Mouse (Mus musculus) testis, adult 2 months (tissue): ENCODE data around the gene Kiss1. TPM values are rescaled to one million over a fixed set of nuclear protein-coding genes. Genes with fewer than 3 reads are reported as not detected.
A peak's percentile ranks its signal among the peaks of the same experiment; 100 is the strongest.

ENCODE experiments used
- H3K27ac ChIP-seq: fragments of 200-500 bp; 2 replicates; pipeline ENCODE4 v1.5.1; 2012; ENCODE audit warnings: low read depth, low read length; ENCODE audit not compliant: control insufficient read depth, insufficient read depth
- H3K27me3 ChIP-seq: fragments of 200-500 bp; 2 replicates; pipeline ENCODE4 v1.6.1; 2012; ENCODE audit warnings: mild to moderate bottlenecking, low read length, moderate library complexity; ENCODE audit not compliant: control insufficient read depth, insufficient read depth
- H3K36me3 ChIP-seq: fragments of 200-500 bp; 2 replicates; pipeline ENCODE4 v1.6.1; 2012; ENCODE audit warnings: mild to moderate bottlenecking, low read length; ENCODE audit not compliant: control insufficient read depth, insufficient read depth
- H3K4me1 ChIP-seq: fragments of 200-500 bp; 2 replicates; pipeline ENCODE4 v1.6.1; 2012; ENCODE audit warnings: low read length; ENCODE audit not compliant: control insufficient read depth, insufficient read depth
- H3K4me3 ChIP-seq: fragments of 200-500 bp; 2 replicates; pipeline ENCODE4 v1.5.1; 2012; ENCODE audit warnings: low read depth, mild to moderate bottlenecking, low read length, moderate library complexity, mixed read lengths; ENCODE audit not compliant: control insufficient read depth
- CTCF ChIP-seq: fragments of 200-500 bp; IDR thresholded peaks from 2 replicates; pipeline ENCODE4 v1.5.1; 2012; ENCODE audit warnings: low read depth, mild to moderate bottlenecking, inconsistent platforms, low read length, moderate library complexity; ENCODE audit not compliant: control insufficient read depth, insufficient read depth, insufficient replicate concordance
- POLR2A ChIP-seq: fragments of 200-500 bp; IDR thresholded peaks from 2 replicates; pipeline ENCODE4 v1.6.1; 2012; ENCODE audit warnings: low read depth, mild to moderate bottlenecking, inconsistent platforms, low read length, moderate library complexity; ENCODE audit not compliant: control insufficient read depth
- polyA plus RNA-seq: library from polyadenylated mRNA; depleted of rRNA; stranded (reverse); fragments of >200 nt; gene quantifications from 2 replicates; pipeline ENCODE4 v1.2.3, GENCODE M21; 2012

Gene Kiss1
- polyA plus RNA-seq, 1 experiment = 0.44 TPM

GRCm38 (mm10) chr1:133350210-133350609, 28.5 kb downstream of the Kiss1 start, which contains the start of gene Ren1:
Gene Ren1, plus strand, starts transcription at chr1:133350510.
- H3K27ac ChIP-seq = no peak within 1 kb of the TSS

DNA sequence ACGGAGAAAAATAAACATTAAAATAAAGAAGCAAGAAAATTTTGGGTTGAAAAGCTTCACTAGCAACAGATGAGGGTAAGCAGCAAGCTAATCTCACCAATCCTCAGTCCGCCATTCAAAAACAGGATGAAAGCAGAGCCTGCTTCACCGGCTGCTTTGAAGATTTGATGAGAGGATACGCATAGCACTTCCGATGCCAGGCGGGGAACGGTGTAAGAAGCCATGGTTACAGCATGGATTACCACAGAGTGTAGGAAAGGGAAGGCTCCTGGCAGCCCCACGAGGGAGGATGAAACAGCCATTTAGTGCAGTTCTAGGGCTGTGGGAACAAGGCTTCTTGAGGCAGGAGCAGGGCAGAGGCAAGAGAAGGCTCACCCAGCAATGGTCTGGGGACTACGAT, 30.1 kb downstream of the Kiss1 start:
- no peaks in the 10 kb centered on the region for H3K4me1 ChIP-seq
- TF ChIP-seq CTCF (no peak), POLR2A (no peak)
- no peak overlapping the region for H3K27ac ChIP-seq
- H3K36me3 ChIP-seq = no peaks in the 10 kb centered on the region
- H3K4me3 ChIP-seq = no peak overlapping the region
- no peaks in the 10 kb centered on the region for H3K27me3 ChIP-seq

More at GRCm38 (mm10) chr1:133350210-133350609, 28.5 kb downstream of the Kiss1 start, which contains the start of gene Ren1:
- Histone ChIP-seq H3K4me1 (no peaks in the 10 kb centered on the region), H3K4me3 (no peak within 1 kb of the TSS), H3K27me3 (no peaks in the 10 kb centered on the region), H3K36me3 (no peaks in the 10 kb centered on the region)
- no peak for TF ChIP-seq POLR2A
- no peak for TF ChIP-seq CTCF

- Histone ChIP-seq H3K27ac (no peak overlapping the region), H3K27me3 (no peaks in the 10 kb centered on the region), H3K4me3 (no peak overlapping the region), H3K36me3 (no peaks in the 10 kb centered on the region), H3K4me1 (no peaks in the 10 kb centered on the region)
- TF ChIP-seq CTCF (peak; percentile 89; the same call in 1 of the 2 replicates), POLR2A (no peak)
Measured at GRCm38 (mm10) chr1:133353371-133353809, 31.7 kb downstream of the Kiss1 start.

- no peaks in the 10 kb centered on the region for H3K36me3 ChIP-seq
- H3K27me3 ChIP-seq = no peaks in the 10 kb centered on the region
Measured at GRCm38 (mm10) chr1:133355469-133355868, 33.8 kb downstream of the Kiss1 start.

GRCm38 (mm10) chr1:133355912-133356311, 34.2 kb downstream of the Kiss1 start:
- no peak overlapping the region for H3K4me3 ChIP-seq
- no peak for TF ChIP-seq CTCF
- no peaks in the 10 kb centered on the region for H3K4me1 ChIP-seq
- H3K27me3 ChIP-seq = no peaks in the 10 kb centered on the region
- H3K27ac ChIP-seq = no peak overlapping the region
- H3K36me3 ChIP-seq = no peaks in the 10 kb centered on the region

More at GRCm38 (mm10) chr1:133355469-133355868, 33.8 kb downstream of the Kiss1 start:
- TF ChIP-seq CTCF (no peak), POLR2A (no peak)
- Histone ChIP-seq H3K4me1 (no peaks in the 10 kb centered on the region), H3K27ac (no peak overlapping the region), H3K4me3 (no peak overlapping the region)

DNA sequence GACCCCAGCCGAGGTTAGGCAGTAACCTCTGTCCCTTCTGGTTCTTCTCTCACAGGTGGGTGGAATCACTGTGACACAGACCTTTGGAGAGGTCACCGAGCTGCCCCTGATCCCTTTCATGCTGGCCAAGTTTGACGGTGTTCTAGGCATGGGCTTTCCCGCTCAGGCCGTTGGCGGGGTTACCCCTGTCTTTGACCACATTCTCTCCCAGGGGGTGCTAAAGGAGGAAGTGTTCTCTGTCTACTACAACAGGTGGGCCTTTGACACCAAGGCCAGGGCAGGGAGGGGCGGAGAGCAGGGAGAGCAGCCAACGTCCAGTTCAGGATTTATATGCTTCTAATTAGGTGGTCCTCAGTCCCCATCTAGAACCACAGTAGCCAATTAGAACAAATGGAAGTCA, 34.7 kb downstream of the Kiss1 start:
- Histone ChIP-seq H3K4me1 (no peaks in the 10 kb centered on the region), H3K36me3 (no peaks in the 10 kb centered on the region), H3K27ac (no peak overlapping the region), H3K27me3 (no peaks in the 10 kb centered on the region), H3K4me3 (no peak overlapping the region)
- TF ChIP-seq CTCF (no peak), POLR2A (no peak)

DNA sequence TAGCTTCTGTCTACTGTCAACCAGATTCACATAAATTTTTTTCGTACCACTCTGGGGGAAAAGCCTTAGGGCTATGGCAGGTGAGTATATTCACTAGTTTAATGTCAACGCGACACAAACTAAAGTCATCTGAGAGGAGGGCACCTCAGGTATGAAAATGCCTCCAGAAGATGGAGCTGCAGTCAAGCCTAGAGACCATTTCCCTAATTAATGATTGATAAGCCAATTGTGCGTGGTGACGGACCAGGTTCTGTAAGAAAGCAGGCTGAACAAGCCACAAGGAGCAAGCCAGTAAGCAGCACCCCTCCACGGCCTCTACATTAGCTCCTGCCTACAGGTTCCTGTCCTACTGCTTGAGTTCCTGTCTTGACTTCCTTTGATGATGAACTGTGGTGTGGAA, 39.3 kb downstream of the Kiss1 start:
- Histone ChIP-seq H3K27me3 (no peaks in the 10 kb centered on the region), H3K4me1 (peaks cover 9% of the 10 kb centered on the region), H3K4me3 (no peak overlapping the region), H3K27ac (no peak overlapping the region), H3K36me3 (no peaks in the 10 kb centered on the region)
- TF ChIP-seq CTCF (no peak), POLR2A (no peak)

GRCm38 (mm10) chr1:133362103-133362502, 40.4 kb downstream of the Kiss1 start:
- Histone ChIP-seq H3K27ac (peak overlapping the region; percentile 39; the same call in 1 of the 2 replicates), H3K4me3 (no peak overlapping the region), H3K4me1 (peaks cover 9% of the 10 kb centered on the region), H3K27me3 (no peaks in the 10 kb centered on the region), H3K36me3 (no peaks in the 10 kb centered on the region)
- TF ChIP-seq POLR2A (no peak), CTCF (no peak)
